Mouse (Mus musculus) spleen, postnatal 36 days (tissue): Measurements from ENCODE around the gene Nrf1.

Experiments
- DNase-seq, 2 experiments: peaks; one replicate each; pipeline ENCODE4 v3.0.0; 2022; ENCODE audit warnings: low spot score in 2 of 2, mixed read lengths in 1 of 2

Gene Nrf1

DNA sequence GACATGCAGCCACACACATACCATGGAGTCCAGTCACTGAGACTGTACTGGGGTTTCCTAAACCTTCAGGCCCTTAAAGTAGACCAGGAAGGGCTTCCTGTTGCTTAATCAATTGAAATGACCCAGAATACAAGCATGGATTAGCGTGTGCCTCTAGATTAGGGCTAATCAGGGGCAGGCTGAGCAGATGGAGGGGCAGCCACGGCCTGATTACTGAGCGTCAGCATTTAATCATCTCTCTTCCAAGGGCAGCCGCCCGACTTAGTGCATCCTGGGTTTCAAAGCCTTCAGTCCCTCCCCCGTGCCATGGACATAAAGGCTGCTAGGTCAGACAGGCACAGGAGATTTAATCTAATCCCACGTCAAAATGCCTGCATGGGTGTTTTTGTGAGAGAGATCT, 99.3 kb downstream of the Nrf1 start:
- DNase-seq, result peak; percentile 54 to 72

DNA sequence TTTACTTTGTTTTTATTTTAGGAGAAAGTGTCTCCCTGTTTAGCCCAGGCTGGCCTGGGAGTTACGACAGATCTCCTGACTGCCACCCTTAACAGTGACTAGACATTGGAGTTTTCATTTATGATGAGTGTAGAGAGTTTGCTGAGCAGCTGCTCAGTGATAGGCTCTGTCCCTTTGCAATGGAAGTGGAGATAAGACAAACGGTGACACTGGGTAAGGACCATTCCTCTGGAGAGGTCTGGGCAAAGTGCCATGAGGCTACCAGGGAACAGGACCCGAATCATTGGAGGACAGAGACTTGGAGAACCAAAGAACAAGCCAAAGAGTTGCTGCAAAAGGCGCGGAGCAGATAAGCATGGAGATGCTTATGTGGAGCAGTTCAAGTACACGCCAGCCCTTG, 100.0 kb downstream of the Nrf1 start:
- DNase-seq, result peak; percentile 51 to 70

DNA sequence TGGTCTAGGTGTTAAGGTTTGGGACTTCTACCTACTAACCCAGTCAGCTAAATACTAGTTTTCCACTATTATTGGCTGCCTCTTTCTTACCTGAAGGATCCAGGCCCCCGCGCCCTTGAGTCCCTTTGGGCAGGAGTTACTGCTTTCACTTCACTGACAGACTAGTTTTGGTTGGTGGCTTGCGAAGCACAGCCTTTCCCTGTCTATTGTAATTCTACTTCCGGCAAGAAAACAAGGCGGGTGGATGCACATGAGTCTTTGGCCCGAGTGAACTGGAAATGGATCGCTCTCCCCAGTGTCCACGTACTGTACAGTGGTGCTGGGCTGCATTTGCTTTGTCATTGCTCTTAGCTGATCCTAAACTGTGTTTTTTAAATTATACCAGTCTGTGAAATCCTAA, 102.7 kb downstream of the Nrf1 start:
- no peak for DNase-seq

DNA sequence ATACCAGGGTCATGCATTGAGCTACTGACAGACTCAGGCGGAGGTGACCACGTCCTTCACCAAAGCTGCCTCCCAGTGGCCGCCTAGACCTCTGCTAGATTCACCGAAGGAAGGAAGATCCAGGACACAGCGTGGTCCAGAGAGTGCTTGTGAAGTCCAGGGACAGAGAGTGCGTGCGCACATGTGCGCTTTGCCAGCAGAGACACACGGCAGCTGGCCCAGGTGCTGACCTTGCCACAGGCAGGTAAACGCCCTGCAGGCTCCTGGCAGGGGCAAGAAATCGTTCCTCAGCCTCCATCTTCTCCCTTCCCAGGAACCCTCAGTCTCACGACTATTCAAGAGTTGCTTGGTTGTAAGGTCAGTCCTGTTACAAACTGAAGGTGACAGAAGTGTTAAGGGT, 104.4 kb downstream of the Nrf1 start:
- DNase-seq, result no peak

DNA sequence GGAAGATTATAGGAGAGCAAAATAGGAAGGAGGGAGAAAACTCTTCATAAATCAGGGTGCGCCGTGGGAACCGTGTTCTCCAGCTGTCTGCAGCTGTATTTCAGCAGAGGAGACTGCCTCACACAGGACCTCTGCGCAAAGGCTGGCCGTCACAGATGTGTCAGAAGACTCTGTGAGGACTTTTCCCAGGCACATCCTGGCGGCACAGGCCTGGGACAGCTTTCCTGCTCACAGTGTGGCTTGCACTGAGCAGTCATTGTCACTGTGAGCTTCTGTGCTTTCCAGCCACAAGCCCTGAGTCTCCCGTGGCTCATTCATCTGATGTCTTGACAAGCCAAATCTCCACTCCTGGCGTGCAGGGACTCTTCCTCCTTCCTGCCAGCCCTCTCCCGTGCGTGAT, 104.9 kb downstream of the Nrf1 start:
- DNase-seq, result no peak

DNA sequence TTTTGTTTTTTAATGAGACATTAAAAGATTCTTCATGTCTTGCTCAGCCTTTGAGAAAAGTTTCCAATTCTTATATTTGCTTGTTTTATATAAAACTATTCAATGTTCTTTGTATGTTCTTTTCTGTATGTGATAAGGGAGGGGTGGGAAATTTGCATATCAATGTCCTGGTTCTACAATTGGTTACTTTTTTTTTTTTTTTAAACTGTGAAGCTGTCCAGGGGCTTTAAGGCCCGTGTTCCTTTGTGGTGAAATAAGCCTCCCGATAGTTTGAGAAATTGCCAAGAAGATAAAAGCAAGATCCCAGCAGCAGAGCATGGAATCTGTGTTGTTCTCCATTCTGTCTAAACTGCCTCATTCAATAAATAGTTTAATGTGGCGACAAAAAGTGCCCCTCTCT, 105.3 kb downstream of the Nrf1 start:
- DNase-seq, result no peak

DNA sequence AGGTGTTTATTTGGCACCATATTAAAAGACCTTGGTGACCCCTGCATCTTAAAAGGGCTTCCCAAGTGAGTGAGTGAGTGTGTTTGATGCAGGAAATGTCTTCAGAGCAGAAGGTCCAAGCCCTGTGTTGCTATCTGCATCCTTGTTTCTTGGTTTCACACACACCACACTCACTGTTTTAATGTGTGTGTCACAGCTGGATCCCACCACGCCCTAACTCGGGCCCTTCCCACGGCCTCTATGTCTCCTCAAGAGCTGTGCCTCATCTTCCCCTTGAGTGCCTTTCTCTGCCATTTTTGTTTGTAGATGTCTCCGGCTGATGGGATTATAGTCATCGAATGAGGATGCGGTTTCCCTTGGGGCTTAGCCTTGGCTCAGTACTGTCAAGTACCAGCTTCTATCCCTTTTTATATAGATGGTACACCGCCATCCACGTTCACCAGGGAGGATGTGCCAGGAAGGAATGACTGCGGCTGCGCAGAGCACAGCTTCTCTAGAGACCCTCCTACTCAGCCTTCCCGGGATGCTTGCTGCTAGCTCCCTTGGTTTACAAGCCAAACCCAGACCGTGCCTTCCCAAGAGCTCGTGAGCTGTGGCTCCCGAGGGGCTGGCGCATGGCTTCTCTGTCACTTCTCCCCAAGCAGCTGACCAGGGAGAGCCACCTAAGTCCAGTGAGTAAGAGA, 106.1 kb downstream of the Nrf1 start:
- DNase-seq, result no peak

DNA sequence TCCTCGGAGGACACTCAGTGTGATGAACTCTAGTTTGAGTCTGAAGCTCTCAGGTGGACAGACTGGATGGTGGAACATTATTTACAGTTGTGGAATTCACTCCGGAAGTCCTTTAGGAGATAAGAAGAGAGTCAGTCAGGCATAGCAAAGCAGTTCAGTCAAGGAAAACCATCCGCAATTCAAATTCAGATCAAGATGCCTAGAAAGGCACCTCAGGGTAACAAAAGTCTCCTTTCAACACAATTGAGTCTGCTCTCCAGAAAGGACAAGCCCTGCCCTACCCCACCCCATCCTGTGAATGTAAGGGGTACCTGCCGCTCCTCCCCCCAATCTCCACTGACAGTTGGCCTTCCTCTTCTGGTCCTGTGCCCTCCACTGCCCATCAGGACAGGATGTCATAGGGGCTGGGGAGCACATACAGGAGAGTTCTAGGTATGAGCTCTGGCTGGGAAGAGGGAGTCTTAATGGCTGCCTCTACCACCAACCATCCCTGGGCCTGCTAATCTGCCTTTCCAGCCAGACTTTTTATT, 111.8 kb downstream of the Nrf1 start:
- DNase-seq, result no peak

DNA sequence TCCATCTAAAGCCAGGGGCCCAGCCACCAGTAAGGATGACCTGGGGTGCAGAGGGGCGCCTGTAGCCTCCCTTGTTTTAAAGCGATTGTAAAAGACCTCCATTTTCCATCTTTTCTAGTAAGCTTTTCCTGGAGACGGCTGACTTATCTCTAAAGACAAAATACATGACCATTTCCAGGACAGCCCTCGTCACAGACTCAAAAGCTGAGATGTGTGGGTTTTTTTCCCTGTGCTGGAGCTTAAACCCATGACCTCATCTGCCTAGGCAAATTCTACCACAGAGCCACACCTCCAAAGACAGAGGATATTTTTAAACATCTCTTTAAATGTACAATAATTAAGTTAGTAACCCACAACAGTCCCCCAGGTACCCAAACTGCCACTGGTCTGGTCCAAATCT, 112.6 kb downstream of the Nrf1 start:
- DNase-seq, result no peak

DNA sequence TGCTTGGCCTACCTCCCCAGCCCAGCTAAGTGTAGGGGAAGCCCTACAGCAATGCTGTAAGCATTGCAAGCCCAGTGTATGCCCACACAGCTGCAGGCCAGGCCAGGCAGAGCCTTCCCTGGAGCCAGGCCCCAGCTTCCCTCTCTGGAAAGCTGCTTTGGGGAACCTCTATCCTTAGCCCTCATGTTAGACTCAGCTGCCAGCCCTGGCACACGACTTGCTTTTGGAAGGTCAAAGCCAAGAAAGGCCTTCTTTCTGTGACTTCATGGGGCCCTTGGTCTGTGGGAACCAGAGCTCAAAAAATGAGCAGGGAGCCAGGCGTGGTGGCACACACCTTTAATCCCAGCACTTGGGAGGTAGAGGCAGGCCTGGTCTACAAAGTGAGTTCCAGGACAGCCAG, 113.8 kb downstream of the Nrf1 start:
- DNase-seq, result no peak

DNA sequence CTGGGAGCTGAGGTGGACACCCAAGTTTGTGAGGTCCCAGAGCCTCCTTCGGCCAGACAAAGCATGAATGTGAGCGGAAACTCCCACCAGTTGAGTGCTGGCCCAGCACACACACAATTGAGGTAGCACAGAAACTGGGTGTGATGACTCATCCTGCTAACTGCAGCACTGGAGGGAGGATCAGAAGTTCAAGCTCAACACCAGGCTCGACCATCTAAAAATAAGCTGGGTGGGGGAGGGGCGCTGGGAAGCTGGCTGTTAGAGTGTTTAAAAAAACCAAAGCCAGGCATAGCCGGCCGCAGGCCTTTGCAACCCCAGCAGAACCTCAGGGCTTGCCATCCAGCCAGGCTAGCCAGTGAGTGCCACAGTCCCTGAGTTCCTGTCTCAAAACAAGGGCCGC, 114.3 kb downstream of the Nrf1 start:
- DNase-seq, result no peak

DNA sequence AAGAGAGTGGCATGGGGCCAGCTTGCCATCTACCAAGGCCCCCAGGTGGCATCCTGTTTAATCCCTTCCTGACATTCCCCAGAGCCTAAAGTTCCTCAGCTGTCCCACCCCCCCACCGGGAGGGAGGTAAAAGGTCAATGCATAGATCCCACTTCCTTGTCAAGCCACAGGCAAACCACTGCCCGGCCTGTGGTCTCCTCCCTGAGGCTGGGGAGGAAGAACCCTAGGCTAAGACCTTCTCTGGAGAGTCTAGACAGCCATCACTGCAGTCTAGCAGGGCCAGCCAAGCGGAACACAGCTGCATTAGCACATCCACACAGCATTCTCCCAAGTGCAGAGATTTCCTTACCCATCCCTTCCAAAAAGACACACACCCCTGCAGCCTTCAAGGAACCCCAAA, 118.6 kb downstream of the Nrf1 start:
- no peak for DNase-seq

DNA sequence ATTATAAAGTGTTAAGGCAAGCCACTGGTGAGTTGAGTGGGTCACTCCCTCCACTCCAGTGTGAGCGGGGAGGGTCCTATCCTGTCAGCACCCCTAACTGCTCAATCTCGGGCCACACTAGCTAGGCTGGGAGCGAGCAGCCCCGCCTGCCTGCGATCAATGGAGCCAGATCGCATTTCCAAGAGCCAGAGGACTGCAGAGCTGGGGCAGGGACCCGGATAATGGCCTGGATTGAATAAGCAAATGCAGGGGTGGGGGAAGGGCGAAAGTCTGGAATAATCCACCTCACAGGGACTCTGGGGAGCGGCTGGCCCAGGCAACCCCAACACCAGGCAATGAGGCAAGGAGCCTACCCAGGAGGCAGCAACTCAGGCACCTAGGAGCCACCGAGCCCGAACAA, 119.4 kb downstream of the Nrf1 start:
- DNase-seq, result no peak

DNA sequence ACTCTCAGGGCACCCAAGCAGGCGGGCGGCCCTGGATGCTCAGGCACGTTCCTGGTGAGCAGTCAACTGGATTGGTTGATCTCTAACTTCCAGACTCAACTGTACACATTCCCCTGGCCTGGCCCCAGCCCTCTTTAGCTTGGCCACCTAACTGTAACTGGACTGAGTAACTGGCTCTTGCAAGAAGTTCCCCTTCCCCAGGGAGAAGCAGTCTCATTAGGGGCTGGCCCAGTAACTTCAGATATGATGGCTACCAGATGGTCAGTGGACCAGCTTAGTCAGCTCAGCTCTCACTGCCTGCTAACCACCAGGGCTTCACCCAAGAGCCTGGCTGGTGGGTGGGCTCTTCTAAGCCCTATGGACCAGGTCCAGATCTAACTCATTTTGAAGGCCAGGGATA, 120.5 kb downstream of the Nrf1 start:
- DNase-seq, result no peak

DNA sequence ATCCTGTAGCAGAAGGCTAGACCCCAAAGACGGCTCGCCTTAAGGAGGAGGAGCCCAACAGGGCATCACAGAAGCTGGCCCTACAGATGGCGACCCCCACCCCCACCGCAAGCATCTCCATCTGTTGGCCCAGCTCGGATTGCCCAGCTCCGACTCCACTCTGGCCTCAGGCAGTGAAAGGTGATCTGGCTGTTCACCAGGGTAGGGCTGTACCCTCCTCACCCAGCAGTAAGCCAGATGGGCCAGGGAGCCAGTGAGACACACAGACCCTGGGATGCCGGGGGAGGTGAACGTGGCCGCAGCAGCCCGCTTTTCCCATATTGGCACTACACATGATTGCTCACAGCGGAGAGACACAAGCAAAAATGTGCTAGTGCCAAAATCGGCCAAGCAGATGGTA, 121.4 kb downstream of the Nrf1 start:
- DNase-seq, result no peak

DNA sequence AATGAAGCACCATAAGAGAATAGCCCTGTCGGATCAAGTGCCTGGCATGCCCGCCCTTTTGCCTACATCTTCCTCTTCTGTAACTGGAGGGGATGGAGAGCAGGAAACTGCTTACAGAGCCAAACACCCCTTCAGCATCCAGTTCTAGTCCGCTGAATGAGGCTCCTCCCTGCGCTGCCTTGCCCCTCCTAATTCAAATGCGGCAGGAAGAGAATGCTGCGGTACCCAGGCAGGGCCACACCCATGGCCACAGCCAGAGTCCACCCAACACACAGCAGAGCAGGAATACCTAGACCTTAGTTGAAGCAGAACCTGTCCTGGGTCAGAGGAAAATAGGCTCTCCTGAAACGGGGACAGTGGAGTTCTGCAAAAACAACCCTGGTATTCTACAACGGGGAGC, 123.4 kb downstream of the Nrf1 start:
- DNase-seq, result no peak

DNA sequence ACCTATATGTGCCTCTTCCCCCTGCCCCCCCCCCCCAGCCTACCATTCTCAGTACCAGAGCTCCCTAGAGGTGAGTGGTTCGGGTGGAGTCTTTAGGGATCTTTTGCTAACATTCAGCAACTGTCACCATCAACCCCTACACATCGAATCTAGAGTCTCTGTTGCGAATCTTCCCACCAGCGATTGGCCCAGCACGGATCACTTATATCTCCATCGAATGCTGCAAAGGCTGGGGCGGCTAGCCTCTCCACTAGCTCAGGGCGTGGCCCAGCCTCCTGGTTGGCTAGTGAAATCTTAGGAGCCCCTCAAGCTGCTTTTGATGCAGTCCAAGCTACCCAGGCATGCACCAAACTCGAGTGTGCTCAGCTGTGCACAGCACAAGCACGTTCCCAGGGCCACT, 124.2 kb downstream of the Nrf1 start:
- no peak for DNase-seq

DNA sequence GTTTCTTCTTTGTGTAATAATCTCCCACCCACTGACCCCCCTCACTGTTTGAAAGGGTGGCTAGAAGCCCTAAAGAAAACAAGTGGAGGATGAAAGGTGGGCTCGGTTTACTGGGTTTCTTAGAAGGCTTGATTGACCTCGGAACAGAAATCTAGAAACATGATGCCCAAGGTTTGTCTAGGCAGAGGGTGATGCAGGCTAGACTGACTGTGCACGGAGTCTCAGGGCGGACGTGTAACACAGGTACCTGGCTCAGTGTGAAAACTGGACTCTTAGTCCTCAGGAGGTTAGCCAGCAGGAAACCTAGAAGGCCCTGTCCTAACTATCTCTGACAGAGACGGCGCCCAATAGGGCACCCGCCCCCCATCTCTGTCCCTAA, 124.6 kb downstream of the Nrf1 start:
- DNase-seq, result no peak

DNA sequence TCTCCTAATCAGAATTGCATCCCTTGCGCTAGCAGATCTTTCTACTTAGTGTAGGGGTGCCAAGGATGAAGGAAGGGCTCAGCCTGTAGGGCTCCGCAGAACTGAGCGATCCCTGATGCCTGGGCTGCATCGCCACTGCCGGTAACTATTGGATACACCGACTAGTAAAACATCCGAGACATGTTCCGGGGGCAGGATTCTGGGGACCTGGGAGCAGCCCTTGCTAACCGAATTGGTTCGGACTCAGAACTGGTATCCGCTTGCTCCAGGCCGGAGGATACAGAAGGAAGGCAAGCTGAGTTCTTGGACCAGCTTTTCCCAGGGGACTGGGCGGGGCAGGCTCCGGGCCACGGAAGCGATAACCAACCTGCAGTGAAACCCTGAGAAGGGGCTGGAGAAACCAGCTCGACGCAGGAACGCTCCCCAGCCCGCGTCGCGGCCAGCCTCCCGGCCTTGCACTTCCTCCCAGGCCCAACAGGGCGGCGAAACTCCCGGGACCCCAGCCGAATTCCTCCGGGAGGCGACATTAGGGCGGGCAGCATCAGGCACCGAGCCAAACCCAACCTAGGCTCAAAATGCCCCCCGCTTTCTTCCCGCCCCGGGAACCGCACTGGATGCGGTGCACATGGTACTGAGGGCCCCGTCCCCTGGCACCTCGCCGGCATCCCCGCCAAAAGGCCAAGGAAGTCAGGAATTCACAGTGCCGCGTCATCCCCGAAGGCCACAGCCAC, 125.2 kb downstream of the Nrf1 start:
- no peak for DNase-seq

DNA sequence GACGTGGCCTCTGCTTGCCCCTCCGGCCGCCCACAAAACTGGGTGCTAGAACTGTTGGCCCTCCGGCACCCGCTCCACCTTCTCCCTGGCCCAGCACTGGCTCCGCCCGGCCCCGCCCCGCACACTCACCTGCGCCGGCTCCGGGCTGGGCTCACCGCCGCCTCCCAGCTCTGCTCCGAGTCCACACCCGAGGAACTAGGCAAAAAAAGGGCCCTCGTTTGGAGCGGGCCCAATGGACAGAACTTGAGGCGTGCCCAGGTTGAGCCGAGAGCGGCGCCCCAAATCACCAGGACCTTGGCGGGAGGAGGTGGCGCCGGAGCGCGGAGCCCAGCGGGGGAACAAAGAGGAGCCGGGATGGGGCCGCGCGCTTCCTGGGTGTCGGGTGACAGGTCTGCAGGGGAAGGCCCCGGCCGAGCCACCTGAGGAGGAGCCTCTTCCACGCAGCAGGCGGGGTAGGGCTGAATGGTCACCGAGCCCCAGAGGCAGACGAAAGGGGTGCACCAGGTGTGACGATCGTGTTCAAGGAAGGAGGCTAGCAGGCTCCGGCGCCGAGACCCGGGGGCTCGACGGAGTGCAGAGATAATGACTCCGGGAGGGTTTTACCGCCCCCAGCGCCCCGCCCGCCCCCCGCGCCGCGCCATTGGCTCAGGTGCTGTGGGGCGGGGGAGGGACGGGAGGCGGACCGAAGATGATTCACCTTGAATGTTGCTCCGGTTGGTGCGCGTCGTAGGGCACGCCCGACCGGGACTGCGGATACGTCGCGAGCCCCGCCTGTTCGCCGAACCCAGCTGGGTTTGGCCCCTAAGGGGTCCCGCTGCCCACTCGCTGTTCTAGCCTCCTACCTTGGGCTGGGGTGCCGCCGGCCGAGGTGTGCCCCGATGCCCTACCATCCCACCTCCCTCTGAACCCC, 126.0 kb downstream of the Nrf1 start:
- peak in 1 of 2 experiments; percentile 26 for DNase-seq

DNA sequence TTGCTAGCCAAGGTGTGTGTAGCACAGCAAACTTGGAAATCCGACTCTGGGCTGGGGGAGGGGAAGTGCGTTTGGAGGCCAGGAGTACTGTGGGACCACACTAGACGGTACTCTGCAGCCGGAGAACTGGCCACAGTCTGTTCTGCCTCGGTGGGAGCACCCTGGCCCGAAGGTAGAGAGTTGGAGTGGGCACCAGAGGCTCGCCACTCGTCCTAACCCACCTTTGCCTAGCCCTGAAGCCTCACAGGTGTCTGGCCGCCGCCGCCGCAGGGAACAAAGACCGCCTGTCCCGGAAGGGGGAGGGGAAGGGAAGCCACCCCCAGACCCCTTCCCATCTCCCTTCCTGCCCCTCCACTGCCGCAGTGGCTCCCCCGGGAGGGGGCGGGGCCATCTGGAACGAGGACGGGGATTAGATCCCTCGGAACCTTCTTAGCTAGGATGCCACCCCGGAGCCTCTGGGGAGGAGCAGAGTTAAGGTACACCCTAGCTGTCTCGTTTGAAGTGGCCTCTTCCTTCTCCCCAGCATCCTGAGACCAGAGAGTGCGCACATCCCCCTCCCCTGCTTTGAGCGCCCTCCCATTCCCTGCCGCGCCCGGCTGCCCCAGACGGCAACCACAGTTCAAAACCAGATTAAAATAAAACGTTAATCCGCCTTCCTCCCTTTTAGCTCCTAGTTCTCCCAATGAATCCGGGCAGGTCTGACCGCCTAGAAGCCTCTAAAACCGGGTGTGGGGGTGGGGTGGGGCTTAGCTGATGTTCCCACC, 126.9 kb downstream of the Nrf1 start:
- no peak for DNase-seq
